Mouse (Mus musculus) hindbrain, embryonic 13.5 days (tissue): Measurements from ENCODE around the gene Ccl2. TPM values are rescaled to one million over a fixed set of nuclear protein-coding genes. Genes with fewer than 3 reads are reported as not detected.

Source experiments
- ATAC-seq: fragments of 200-750 bp; cut with Nextera tagmentation; 2 replicates; pipeline ENCODE4 v1.8.0; 2017; ENCODE audit warnings: moderate TSS enrichment; ENCODE audit not compliant: low FRiP score
- H3K27ac ChIP-seq: fragments of 300-500 bp; sonication (generic); 2 replicates; pipeline ENCODE4 v1.5.1; 2015; ENCODE audit warnings: inconsistent platforms, mild to moderate bottlenecking, moderate library complexity
- H3K27me3 ChIP-seq: fragments of 300-500 bp; sonication (generic); 2 replicates; pipeline ENCODE4 v1.6.1; 2015; ENCODE audit warnings: mild to moderate bottlenecking, inconsistent platforms
- H3K36me3 ChIP-seq: fragments of 300-500 bp; sonication (generic); 2 replicates; pipeline ENCODE4 v1.6.1; 2015; ENCODE audit warnings: mild to moderate bottlenecking, inconsistent platforms
- H3K4me1 ChIP-seq: fragments of 300-500 bp; sonication (generic); replicated peaks from 2 replicates; pipeline ENCODE4 v1.6.1; 2015; ENCODE audit warnings: inconsistent platforms
- H3K4me2 ChIP-seq: fragments of 300-500 bp; sonication (generic); 2 replicates; pipeline ENCODE4 v1.6.1; 2015; ENCODE audit warnings: inconsistent platforms, mild to moderate bottlenecking, moderate library complexity
- H3K4me3 ChIP-seq: fragments of 300-500 bp; sonication (generic); 2 replicates; pipeline ENCODE4 v1.5.1; 2015; ENCODE audit warnings: mild to moderate bottlenecking, inconsistent platforms
- H3K9ac ChIP-seq: fragments of 300-500 bp; sonication (generic); 2 replicates; pipeline ENCODE4 v1.6.1; 2015; ENCODE audit warnings: mild to moderate bottlenecking, inconsistent platforms
- H3K9me3 ChIP-seq: fragments of 300-500 bp; sonication (generic); 2 replicates; pipeline ENCODE4 v1.6.1; 2016; ENCODE audit warnings: inconsistent platforms
- WGBS: fragments of 180-500 bp; shearing (Covaris S2); methylation state at CpG from one replicate; pipeline ENCODE4 v1.1.7; 2015; 5-methylcytosine and 5-hydroxymethylcytosine counted together
- polyA plus RNA-seq: library from polyadenylated mRNA; unstranded; fragments of >200 nt; fragmentation: Nextera tagmentation; extraction: Ambion mirVana; gene quantifications from 2 replicates; pipeline ENCODE4 v1.2.1, GENCODE M21; 2015

Ccl2 gene
- polyA plus RNA-seq = 1.1 and 1.4 TPM in 2 replicates

- ATAC-seq = no peak
- no peak within 1 kb of the TSS for H3K27ac ChIP-seq
- peaks cover 16% of the 10 kb centered on the region for H3K4me1 ChIP-seq
- H3K9me3 ChIP-seq = no peaks in the 10 kb centered on the region
- H3K9ac ChIP-seq = no peak within 1 kb of the TSS
- no peak within 1 kb of the TSS for H3K4me3 ChIP-seq
- no peaks in the 10 kb centered on the region for H3K27me3 ChIP-seq
- H3K36me3 ChIP-seq = no peaks in the 10 kb centered on the region
- WGBS = 49% methylated on average over 5 of the region's 5 CpGs
- H3K4me2 ChIP-seq = no peak within 1 kb of the TSS
Observed at GRCm38 (mm10) chr11:82035356-82035755, at the start of gene Ccl2. Gene Ccl2, plus strand, starts transcription at chr11:82035571.

- no peak; the same call in 1 of the 2 replicates for ATAC-seq
- Histone ChIP-seq H3K27ac (no peak overlapping the region), H3K4me3 (no peak overlapping the region), H3K4me1 (no peaks in the 10 kb centered on the region), H3K27me3 (peaks cover 4% of the 10 kb centered on the region; the same call in 1 of the 2 replicates), H3K9ac (no peak overlapping the region), H3K36me3 (no peaks in the 10 kb centered on the region), H3K9me3 (no peaks in the 10 kb centered on the region), H3K4me2 (no peak overlapping the region)
- WGBS = 66% methylated on average over 10 of the region's 10 CpGs
Observed at GRCm38 (mm10) chr11:81996172-81996841, 39.1 kb upstream of the Ccl2 start.

DNA sequence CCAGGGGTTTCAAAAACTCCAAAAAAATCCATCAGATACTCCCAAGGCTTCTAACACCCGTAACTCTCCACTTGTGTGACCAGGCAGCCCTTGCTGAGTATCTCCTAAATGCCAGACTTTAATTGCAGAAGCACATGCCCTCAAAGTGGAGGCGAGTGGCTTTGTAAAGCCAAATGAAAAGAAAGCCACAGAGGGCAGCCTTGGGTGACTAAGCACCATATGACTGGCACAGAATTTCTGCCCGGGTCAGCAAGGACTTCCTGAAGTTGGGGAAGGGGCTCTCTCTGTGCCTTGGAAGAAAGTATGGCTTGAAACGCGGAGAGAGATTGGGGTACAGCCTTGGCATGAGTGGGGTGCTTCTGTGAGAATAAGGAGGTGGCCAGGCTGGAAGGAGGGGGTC is 38.3 kb upstream of the Ccl2 start:
- Histone ChIP-seq H3K9me3 (no peaks in the 10 kb centered on the region), H3K4me1 (no peaks in the 10 kb centered on the region), H3K4me3 (no peak overlapping the region), H3K9ac (no peak overlapping the region), H3K4me2 (no peak overlapping the region), H3K27ac (no peak overlapping the region), H3K36me3 (no peaks in the 10 kb centered on the region), H3K27me3 (peaks cover 6% of the 10 kb centered on the region; the same call in 1 of the 2 replicates)
- ATAC-seq = no peak
- 88% methylated on average over 5 of the region's 5 CpGs for WGBS

- 86% methylated on average over 3 of the region's 3 CpGs for WGBS
- H3K4me3 ChIP-seq = no peak overlapping the region
- no peaks in the 10 kb centered on the region for H3K9me3 ChIP-seq
- no peaks in the 10 kb centered on the region for H3K36me3 ChIP-seq
- no peak overlapping the region for H3K9ac ChIP-seq
- no peak overlapping the region for H3K4me2 ChIP-seq
- 0 out of 2 replicates have a peak, but pooled peaks cover 7% of the 10 kb centered on the region for H3K27me3 ChIP-seq
- ATAC-seq = no peak
- no peaks in the 10 kb centered on the region for H3K4me1 ChIP-seq
- no peak overlapping the region for H3K27ac ChIP-seq
Observed at GRCm38 (mm10) chr11:81998646-81999045, 36.7 kb upstream of the Ccl2 start.

DNA sequence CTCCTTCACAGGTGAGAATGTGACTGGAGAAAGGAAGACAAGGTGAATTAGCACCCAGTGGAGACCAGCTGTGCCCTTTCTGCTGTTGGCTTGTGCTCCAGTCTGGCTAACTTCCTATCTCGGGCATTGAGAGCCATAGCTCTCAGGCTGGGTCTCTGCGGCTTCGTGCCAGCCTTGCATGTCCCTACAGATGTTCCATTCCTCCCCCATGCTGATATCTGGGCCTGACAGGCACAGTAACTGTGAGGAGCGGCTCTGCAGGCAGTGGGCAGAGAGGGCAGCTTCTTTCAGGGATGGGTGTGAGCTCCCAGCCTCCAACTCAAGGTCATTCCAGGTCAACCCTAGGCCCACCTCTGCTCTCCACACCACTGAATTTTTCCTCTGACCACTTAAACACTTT is 35.9 kb upstream of the Ccl2 start:
- Histone ChIP-seq H3K4me2 (no peak overlapping the region), H3K4me3 (no peak overlapping the region), H3K27ac (no peak overlapping the region), H3K27me3 (0 out of 2 replicates have a peak, but pooled peaks cover 7% of the 10 kb centered on the region), H3K9me3 (no peaks in the 10 kb centered on the region), H3K36me3 (no peaks in the 10 kb centered on the region), H3K9ac (no peak overlapping the region), H3K4me1 (no peaks in the 10 kb centered on the region)
- 92% methylated on average over 4 of the region's 4 CpGs for WGBS
- ATAC-seq = no peak

DNA sequence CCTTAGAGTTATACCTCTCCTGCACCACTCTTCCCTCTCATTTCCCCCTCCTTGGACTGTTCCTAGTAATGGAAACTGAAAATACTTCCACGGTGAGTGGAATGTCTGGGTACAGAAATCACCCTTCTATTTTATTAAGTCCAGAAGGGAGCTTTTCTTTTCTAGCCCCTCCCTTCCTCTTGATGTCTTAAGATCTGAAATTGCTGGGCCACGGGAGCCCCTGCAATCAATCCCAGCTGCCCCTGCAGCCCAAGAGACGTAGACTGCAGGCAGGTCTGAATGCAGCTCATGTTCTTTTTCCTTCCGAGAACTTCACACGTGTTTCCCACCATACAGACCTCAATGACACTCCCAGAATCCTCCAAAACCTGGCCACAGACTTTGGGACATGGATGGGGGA is 34.8 kb upstream of the Ccl2 start:
- 66% methylated on average over 5 of the region's 5 CpGs for WGBS
- no peak overlapping the region for H3K4me3 ChIP-seq
- ATAC-seq = no peak

DNA sequence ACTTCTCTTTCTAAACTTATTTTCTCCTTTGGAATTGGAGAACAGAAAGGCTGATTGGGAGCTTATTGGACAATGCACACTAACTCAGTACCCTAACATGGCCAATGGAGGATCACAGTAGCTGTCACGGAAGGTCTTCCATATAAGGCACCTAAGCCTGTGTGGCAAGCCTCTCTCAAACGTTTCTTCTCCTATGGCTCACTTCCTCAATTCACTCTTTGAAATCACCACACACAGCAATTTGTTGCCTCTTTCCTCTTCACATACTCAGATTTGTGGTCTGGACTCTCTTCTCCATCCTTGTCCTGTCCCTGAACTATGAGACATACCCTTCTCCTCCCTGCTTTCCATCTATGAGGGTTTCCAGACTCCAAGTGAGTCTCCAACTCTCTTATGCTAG is 30.6 kb upstream of the Ccl2 start:
- H3K36me3 ChIP-seq = no peaks in the 10 kb centered on the region
- H3K4me3 ChIP-seq = no peak overlapping the region
- H3K4me2 ChIP-seq = no peak overlapping the region
- H3K4me1 ChIP-seq = peaks cover 16% of the 10 kb centered on the region
- H3K27me3 ChIP-seq = 0 out of 2 replicates have a peak, but pooled peaks cover 3% of the 10 kb centered on the region
- WGBS = 73% methylated on average over 2 of the region's 2 CpGs
- ATAC-seq = no peak
- no peak overlapping the region for H3K27ac ChIP-seq
- H3K9me3 ChIP-seq = no peaks in the 10 kb centered on the region
- H3K9ac ChIP-seq = no peak overlapping the region

More for the DNA sequence above, 34.8 kb upstream of the Ccl2 start:
- no peak overlapping the region for H3K27ac ChIP-seq
- H3K4me1 ChIP-seq = no peaks in the 10 kb centered on the region
- 0 out of 2 replicates have a peak, but pooled peaks cover 7% of the 10 kb centered on the region for H3K27me3 ChIP-seq
- no peaks in the 10 kb centered on the region for H3K9me3 ChIP-seq
- no peak overlapping the region for H3K9ac ChIP-seq
- no peaks in the 10 kb centered on the region for H3K36me3 ChIP-seq
- H3K4me2 ChIP-seq = no peak overlapping the region

DNA sequence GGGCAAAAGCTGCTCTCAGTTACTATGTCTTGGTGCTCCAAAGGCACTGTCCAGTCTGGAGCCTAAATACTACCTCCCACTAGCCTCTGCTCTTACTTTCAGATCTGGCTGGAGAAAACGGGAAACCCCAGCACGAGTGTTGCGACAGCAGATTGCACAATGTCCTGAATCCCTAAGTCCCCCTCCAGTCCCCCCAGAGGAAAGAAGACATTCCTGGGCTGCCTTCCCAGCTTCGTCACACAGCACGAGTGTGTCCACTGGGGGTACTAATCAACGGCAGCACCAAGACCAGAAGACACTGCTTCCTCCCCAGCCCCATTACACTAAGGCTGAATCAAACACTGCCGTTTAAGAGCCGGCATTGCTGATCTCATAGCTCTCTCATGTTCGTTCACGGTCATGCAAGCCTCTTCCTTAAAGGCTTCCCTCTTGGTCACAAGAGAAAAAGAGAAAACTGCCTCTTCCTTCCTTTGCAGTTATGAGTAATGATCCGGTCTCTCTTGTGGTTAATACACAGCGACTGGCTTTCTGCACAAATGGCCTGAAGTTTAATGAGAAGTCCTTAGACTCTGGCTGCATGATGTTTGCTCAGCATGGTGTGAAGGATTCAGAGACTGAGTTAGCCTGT is 28.5 kb upstream of the Ccl2 start:
- Histone ChIP-seq H3K36me3 (no peaks in the 10 kb centered on the region), H3K9ac (no peak overlapping the region), H3K4me2 (no peak overlapping the region), H3K27me3 (0 out of 2 replicates have a peak, but pooled peaks cover 2% of the 10 kb centered on the region), H3K27ac (peak overlapping the region; percentile 50), H3K4me1 (peaks cover 16% of the 10 kb centered on the region), H3K4me3 (no peak overlapping the region), H3K9me3 (no peaks in the 10 kb centered on the region)
- ATAC-seq = no peak
- WGBS = 63% methylated on average over 12 of the region's 12 CpGs

DNA sequence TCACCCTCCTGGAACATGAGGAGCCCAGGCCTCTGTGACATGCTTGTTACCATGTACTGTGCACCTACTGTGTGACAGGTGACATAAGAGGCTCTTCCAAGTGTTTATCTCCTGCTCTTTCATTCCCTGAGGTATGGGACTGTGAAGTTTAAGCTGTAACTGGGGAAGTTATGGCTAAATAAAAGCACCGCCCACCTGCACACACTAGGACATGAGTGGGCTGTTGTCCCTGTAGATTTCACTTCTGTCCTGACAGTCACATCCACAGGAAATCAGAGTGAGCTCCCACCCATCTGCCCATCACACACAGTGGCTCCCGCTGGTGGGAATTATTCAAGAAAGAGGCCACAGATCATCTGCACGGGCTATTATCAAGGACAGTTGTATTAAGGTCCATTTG is 25.3 kb upstream of the Ccl2 start:
- Histone ChIP-seq H3K9ac (no peak overlapping the region), H3K9me3 (no peaks in the 10 kb centered on the region), H3K27me3 (no peaks in the 10 kb centered on the region), H3K36me3 (no peaks in the 10 kb centered on the region), H3K27ac (no peak overlapping the region), H3K4me1 (peaks cover 16% of the 10 kb centered on the region), H3K4me2 (no peak overlapping the region), H3K4me3 (no peak overlapping the region)
- ATAC-seq = no peak
- 94% methylated on average over 3 of the region's 3 CpGs for WGBS

- ATAC-seq = no peak
- Histone ChIP-seq H3K4me3 (no peak overlapping the region), H3K9ac (no peak overlapping the region), H3K36me3 (no peaks in the 10 kb centered on the region), H3K4me2 (no peak overlapping the region), H3K27me3 (no peaks in the 10 kb centered on the region), H3K9me3 (no peaks in the 10 kb centered on the region), H3K4me1 (peaks cover 15% of the 10 kb centered on the region), H3K27ac (no peak overlapping the region)
- WGBS = 49% methylated on average over 8 of the region's 8 CpGs
Observed at GRCm38 (mm10) chr11:82011411-82012193, 23.8 kb upstream of the Ccl2 start.

DNA sequence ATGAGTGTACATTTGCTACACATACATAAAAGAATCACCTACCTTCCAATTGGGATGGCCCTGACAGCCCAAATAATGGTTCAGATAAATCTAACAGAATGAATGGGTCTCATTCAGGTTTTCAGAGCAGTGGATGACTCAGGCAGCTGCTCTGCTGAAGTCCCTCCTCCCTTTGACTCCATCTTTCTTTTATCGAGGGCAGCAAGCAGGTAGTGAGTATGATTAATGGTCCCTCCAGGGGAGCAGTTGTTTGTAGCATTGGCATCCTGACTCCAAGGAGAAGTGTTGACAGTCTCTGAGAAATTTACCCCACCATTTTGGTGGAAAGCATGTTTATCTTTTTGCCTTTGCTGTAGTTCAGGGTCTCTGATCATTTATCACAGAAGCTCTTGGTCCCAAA is 21.6 kb upstream of the Ccl2 start:
- ATAC-seq = no peak
- Histone ChIP-seq H3K4me2 (no peak overlapping the region), H3K27ac (no peak overlapping the region), H3K9ac (no peak overlapping the region), H3K4me1 (no peaks in the 10 kb centered on the region), H3K4me3 (no peak overlapping the region), H3K36me3 (no peaks in the 10 kb centered on the region), H3K27me3 (no peaks in the 10 kb centered on the region), H3K9me3 (no peaks in the 10 kb centered on the region)
- WGBS = 24% methylated on average over 1 of the region's 1 CpGs

DNA sequence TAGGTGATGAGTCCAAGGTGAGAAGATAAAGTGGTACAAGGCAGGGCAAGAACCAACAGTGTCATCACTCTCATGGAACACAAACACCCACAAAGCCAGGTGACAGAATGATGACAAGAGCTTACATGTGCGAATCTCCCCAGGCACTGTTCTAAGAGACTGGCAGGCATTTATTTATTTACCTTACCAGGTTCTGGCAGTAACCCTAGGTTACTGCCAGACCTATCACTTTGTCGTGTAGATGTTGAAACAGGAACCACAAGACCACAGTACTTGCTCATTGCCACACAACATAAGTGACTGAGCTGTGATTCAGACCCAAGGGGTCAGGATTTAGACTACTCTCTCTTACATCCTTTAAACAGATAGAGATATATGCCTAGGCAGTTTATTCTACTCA is 20.3 kb upstream of the Ccl2 start:
- 73% methylated on average over 2 of the region's 2 CpGs for WGBS
- H3K4me2 ChIP-seq = no peak overlapping the region
- no peak overlapping the region for H3K9ac ChIP-seq
- H3K4me1 ChIP-seq = 0 out of 2 replicates have a peak, but pooled peaks cover 2% of the 10 kb centered on the region
- H3K27ac ChIP-seq = no peak overlapping the region
- no peaks in the 10 kb centered on the region for H3K36me3 ChIP-seq
- no peaks in the 10 kb centered on the region for H3K9me3 ChIP-seq
- H3K27me3 ChIP-seq = no peaks in the 10 kb centered on the region
- H3K4me3 ChIP-seq = no peak overlapping the region
- ATAC-seq = no peak
